Comparison of ENCODE assay signal across 16 mouse cellular contexts in the genomic region with DNA sequence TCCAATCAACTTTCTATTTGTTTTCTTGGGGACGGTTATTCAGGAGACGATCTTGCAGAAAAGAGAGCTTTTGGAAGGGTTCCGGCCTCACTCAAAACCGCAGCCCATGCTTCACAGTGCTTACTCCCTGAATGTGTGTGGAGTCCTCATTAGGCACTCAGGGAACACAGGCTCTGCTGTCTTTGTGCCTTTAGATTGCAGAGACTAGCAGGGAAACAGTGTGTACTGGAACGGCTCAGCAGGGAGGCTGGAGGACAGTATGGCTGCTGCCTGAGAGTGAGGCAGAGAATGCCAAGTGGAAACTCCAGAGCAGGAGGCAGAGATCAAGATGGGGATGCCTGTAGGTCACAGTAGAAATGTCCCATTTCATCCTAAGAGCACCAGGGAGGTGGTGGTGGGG.
A peak's percentile ranks its signal among the peaks of the same experiment; 100 is the strongest.
DNase-seq lines count a peak whose midpoint lies in the region; ATAC-seq and TF ChIP-seq lines count a peak whose summit lies in the region.
"Had no signal": no experiment of that assay in that cellular context is flagged by ENCODE, and none has a peak within 500 bp of the region (broad histone marks: within the 10 kb centered on the region; RNA-seq: fewer than 3 reads in every experiment).

No protein-coding gene starts in this region.

- no peaks in the 10 kb centered on the region for H3K27me3 ChIP-seq in thymus, adult 2 months (ENCODE audit: control insufficient read depth, insufficient read depth, low read length)

- H3K4me3 ChIP-seq in left cerebral cortex, adult 2 months = no peak overlapping the region
- no peak overlapping the region for H3K4me3 ChIP-seq in thymus, adult 2 months (ENCODE audit: control insufficient read depth, insufficient read depth, low read length)
- H3K4me3 ChIP-seq in lung, adult 2 months (replicated peaks; ENCODE audit: extremely low read depth, low read depth, low read length) = no peak overlapping the region
- H3K4me3 ChIP-seq: limb, embryonic 10.5 days had no signal

- no peak for TF ChIP-seq CTCF in left cerebral cortex, adult 2 months (IDR thresholded peaks at IDR 0.05)
- no peak for TF ChIP-seq CTCF in thymus, adult 2 months (IDR thresholded peaks at IDR 0.05; ENCODE audit: borderline replicate concordance, control insufficient read depth, extremely low read depth, insufficient read depth, low read length, poor library complexity)
- TF ChIP-seq CTCF in lung, adult 2 months (IDR thresholded peaks at IDR 0.05; ENCODE audit: insufficient read depth, low read length) = no peak

- 94% methylated on average over 5 of the region's 5 CpGs for WGBS in thymus, adult 2 months
- WGBS in lung, adult 2 months = 83% methylated on average over 5 of the region's 5 CpGs

- H3K36me3 ChIP-seq in thymus, adult 2 months (ENCODE audit: control insufficient read depth, insufficient read depth, low read length) = no peaks in the 10 kb centered on the region
- H3K36me3 ChIP-seq: limb, embryonic 10.5 days had no signal

- peak; percentile 67 for ATAC-seq in cerebellum, adult (ENCODE audit: insufficient number of reproducible peaks, low FRiP score, low TSS enrichment)
- ATAC-seq: intestine, postnatal 0 days had no signal

- no peaks in the 10 kb centered on the region for H3K4me1 ChIP-seq in thymus, adult 2 months (replicated peaks; ENCODE audit: control insufficient read depth, insufficient read depth, low read length)
- H3K4me1 ChIP-seq in lung, adult 2 months (ENCODE audit: control insufficient read depth, insufficient read depth, low read length) = no peaks in the 10 kb centered on the region
- H3K4me1 ChIP-seq: limb, embryonic 10.5 days had no signal

- no peak for TF ChIP-seq POLR2A in thymus, adult 2 months (IDR thresholded peaks at IDR 0.05; ENCODE audit: control insufficient read depth, extremely low read depth, insufficient read depth, low read length, poor library complexity)
- TF ChIP-seq POLR2A in lung, adult 2 months (IDR thresholded peaks at IDR 0.05; ENCODE audit: borderline replicate concordance, extremely low read depth, low read depth, low read length) = no peak

- DNase-seq in cerebellum, postnatal 4 days (ENCODE audit: low spot score in 2 of 2) = no peak
- peak; percentile 23 for DNase-seq in left cerebral cortex, adult 11 months (ENCODE audit: low spot score)
- no peak for DNase-seq in left cerebral cortex, adult 2 months (ENCODE audit: extremely low spot score in 1 of 2, low spot score in 2 of 2)
- peak; percentile 30 for DNase-seq in cerebellum, adult 8-10 months
- peak; percentile 13 to 24 for DNase-seq in left cerebral cortex, adult 9 months (ENCODE audit: low spot score in 2 of 2)
- DNase-seq in thymus, adult 2 months = no peak
- no peak for DNase-seq in lung, adult 2 months
- DNase-seq: adrenal gland, postnatal 10 days; heart, postnatal 36 days; kidney, postnatal 36 days; lung, postnatal 4 days; thymus, adult 18-20 months had no signal

- no peak overlapping the region; the same call in 1 of the 2 replicates for H3K27ac ChIP-seq in left cerebral cortex, adult 2 months
- no peak overlapping the region for H3K27ac ChIP-seq in thymus, adult 2 months (ENCODE audit: control insufficient read depth, insufficient read depth, low read length)
- H3K27ac ChIP-seq: limb, embryonic 10.5 days; liver, embryonic 14.5 days had no signal

- intact Hi-C loops in left cerebral cortex, adult 2 months (cut with DNase I) = no loop called here

Comparison
In these comparisons a context has a peak if more than half of its experiments do, and no peak if none do; other contexts are left out.
1. DNase-seq: peak in left cerebral cortex, adult 11 months (single experiment), cerebellum, adult 8-10 months (single experiment) and left cerebral cortex, adult 9 months (2 of 2); none in cerebellum, postnatal 4 days (0 of 2), left cerebral cortex, adult 2 months (0 of 2), thymus, adult 2 months (single experiment) and lung, adult 2 months (single experiment).